Mouse (Mus musculus) midbrain, embryonic 14.5 days (tissue): ENCODE measurements at regions not wholly inside any gene's neighbourhood (a gene's known extent, or its start where the extent isn't known, plus 50 kb on each side); places are given as distances from the start of the nearest gene placed in this dataset.

ENCODE experiments used
- ATAC-seq: fragments of 200-750 bp; cut with Nextera tagmentation; 2 replicates; pipeline ENCODE4 v1.8.0; 2017; ENCODE audit warnings: moderate number of reproducible peaks, moderate library complexity; ENCODE audit not compliant: low FRiP score, low TSS enrichment
- DNase-seq: peaks from one replicate; pipeline ENCODE4 v3.0.0-alpha.2; 2015
- H3K27ac ChIP-seq: fragments of 300-500 bp; sonication (generic); replicated peaks from 2 replicates; pipeline ENCODE4 v1.5.1; 2014; ENCODE audit warnings: mild to moderate bottlenecking, low read depth, low read length, moderate library complexity
- H3K27me3 ChIP-seq: fragments of 300-500 bp; sonication (generic); 2 replicates; pipeline ENCODE4 v1.6.1; 2014; ENCODE audit warnings: low read length, control low read depth, mixed read lengths; ENCODE audit not compliant: control insufficient read depth, insufficient read depth
- H3K36me3 ChIP-seq: fragments of 300-500 bp; sonication (generic); 2 replicates; pipeline ENCODE4 v1.6.1; 2014; ENCODE audit warnings: low read length, control low read depth; ENCODE audit not compliant: control insufficient read depth, insufficient read depth
- H3K4me1 ChIP-seq: fragments of 300-500 bp; sonication (generic); 2 replicates; pipeline ENCODE4 v1.6.1; 2014; ENCODE audit warnings: mild to moderate bottlenecking, antibody characterized with exemption, low read length, control low read depth; ENCODE audit not compliant: control insufficient read depth, insufficient read depth
- H3K4me2 ChIP-seq: fragments of 300-500 bp; sonication (generic); 2 replicates; pipeline ENCODE4 v1.6.1; 2014; ENCODE audit warnings: mild to moderate bottlenecking, low read length, moderate library complexity
- H3K4me3 ChIP-seq: fragments of 300-500 bp; sonication (generic); replicated peaks from 2 replicates; pipeline ENCODE4 v1.5.1; 2014; ENCODE audit warnings: low read depth, low read length
- H3K9ac ChIP-seq: fragments of 300-500 bp; sonication (generic); replicated peaks from 2 replicates; pipeline ENCODE4 v1.6.1; 2014; ENCODE audit warnings: mild to moderate bottlenecking, low read length, moderate library complexity
- H3K9me3 ChIP-seq: fragments of 300-500 bp; sonication (generic); 2 replicates; pipeline ENCODE4 v1.6.1; 2016; ENCODE audit warnings: low read length, control low read depth, mixed read lengths; ENCODE audit not compliant: control insufficient read depth
- WGBS: fragments of 180-500 bp; shearing (Covaris S2); extraction: QIAGEN DNeasy Blood & Tissue Kit; methylation state at CpG from one replicate; pipeline ENCODE4 v1.1.7; 2014; 5-methylcytosine and 5-hydroxymethylcytosine counted together

DNA sequence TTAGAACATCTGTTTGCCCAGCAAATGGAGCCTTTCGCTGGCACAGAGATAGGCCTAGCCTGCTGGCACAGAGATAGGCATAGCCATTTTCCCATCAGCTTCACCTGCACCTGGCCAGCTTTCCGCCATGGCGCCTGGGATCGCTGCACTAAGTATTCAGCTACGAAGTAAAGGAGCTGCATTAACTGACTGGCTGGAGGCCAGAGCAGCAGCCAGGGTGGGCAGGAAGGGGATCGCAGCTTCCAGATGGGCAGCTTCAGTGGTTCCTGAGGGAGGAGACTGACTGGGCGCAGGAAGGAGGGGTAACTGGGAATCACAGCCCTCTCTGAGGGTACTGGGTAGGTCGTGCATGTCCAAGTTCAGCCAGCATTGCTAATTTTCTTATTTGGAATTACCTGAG is 376.2 kb downstream of the Rps24 start:
- no peak overlapping the region for H3K4me3 ChIP-seq
- H3K9ac ChIP-seq = no peak overlapping the region
- no peaks in the 10 kb centered on the region for H3K4me1 ChIP-seq
- no peak for ATAC-seq
- H3K27me3 ChIP-seq = no peaks in the 10 kb centered on the region
- no peaks in the 10 kb centered on the region for H3K36me3 ChIP-seq
- H3K9me3 ChIP-seq = no peaks in the 10 kb centered on the region
- no peak overlapping the region for H3K27ac ChIP-seq
- no peak for DNase-seq
- no peak overlapping the region for H3K4me2 ChIP-seq
- 78% methylated on average over 8 of the region's 8 CpGs for WGBS

DNA sequence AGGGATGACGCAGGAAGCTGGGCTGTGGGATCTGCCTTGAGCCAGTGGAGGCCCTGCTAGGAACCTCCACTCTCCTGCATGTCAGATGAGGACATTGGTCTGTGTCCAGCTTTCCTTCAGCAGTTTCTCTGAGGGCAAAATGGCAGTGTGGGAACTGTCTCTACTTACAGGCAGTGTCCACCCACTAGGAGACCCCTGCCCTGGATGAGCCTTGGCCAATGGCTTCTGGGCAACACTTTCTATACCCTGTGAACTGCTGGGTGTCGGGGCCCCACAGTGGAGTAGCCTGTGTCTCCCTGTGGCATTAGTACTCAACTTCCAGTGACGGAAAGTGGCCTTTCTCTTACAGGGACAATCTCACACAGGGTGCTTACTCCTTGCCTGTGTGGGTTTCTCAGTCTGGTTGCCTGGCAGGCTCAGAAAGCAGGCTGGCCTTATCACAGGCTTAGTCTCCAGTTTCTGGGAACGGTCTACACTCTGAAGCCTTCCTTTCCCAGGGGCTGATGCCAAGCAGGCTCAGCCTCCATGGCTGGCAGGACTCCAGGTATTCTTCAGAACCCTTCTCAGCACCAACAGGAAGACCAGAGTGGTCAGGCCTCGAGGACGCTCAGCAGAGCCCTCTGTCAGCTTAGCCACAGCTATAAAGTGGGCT is 378.8 kb downstream of the Rps24 start:
- Histone ChIP-seq H3K27me3 (no peaks in the 10 kb centered on the region), H3K9ac (no peak overlapping the region), H3K4me3 (no peak overlapping the region), H3K9me3 (no peaks in the 10 kb centered on the region), H3K27ac (no peak overlapping the region), H3K4me2 (no peak overlapping the region), H3K36me3 (no peaks in the 10 kb centered on the region), H3K4me1 (no peaks in the 10 kb centered on the region)
- DNase-seq = peak; percentile 49
- 86% methylated on average over 6 of the region's 6 CpGs for WGBS
- no peak for ATAC-seq

DNA sequence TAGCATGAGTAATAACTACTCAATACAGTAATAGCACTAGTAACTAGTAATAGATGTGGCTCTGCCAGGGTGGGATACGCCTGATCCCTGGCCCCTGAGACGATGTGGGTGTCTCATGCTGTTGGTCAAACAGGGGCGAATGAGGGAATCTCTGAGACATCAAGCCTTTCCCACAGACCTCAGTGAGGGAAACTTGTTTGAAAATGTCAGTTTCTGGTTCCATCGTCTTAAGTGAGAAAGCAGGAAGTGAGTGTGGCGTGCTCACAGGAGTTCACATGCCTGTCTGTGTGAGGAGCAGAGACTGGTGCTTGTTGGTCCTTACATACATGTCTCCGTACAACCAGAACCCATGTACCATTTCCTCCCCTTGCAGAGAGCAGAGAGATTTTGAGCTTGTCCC is 380.9 kb downstream of the Rps24 start:
- Histone ChIP-seq H3K4me1 (no peaks in the 10 kb centered on the region), H3K27me3 (no peaks in the 10 kb centered on the region), H3K4me3 (no peak overlapping the region), H3K36me3 (no peaks in the 10 kb centered on the region), H3K9ac (no peak overlapping the region), H3K27ac (no peak overlapping the region), H3K4me2 (no peak overlapping the region), H3K9me3 (no peaks in the 10 kb centered on the region)
- 93% methylated on average over 6 of the region's 6 CpGs for WGBS
- DNase-seq (no peak), ATAC-seq (no peak)

DNA sequence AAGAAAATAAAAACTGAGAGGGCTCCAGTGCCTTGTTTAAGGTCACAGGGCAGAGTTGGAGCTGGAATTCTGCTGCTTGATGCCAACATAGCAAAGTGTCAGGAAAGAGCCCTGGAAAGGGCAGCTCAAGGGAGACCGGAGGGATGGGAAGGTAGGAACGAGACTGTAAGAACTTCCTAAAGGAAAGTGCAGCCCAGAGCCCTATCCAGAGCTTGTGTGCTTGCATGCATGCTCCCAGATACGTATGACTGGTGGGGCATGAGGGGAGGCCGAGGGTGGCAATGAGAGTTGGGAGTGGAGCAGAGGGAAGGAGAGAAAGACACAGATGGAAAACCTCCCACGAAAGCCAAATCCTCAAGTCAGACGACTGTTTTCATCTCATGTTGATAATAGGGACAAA is 381.8 kb downstream of the Rps24 start:
- no peaks in the 10 kb centered on the region for H3K27me3 ChIP-seq
- WGBS = 86% methylated on average over 6 of the region's 6 CpGs
- H3K4me3 ChIP-seq = no peak overlapping the region
- no peak overlapping the region for H3K9ac ChIP-seq
- no peaks in the 10 kb centered on the region for H3K9me3 ChIP-seq
- DNase-seq (no peak), ATAC-seq (no peak)
- H3K4me2 ChIP-seq = no peak overlapping the region
- H3K27ac ChIP-seq = no peak overlapping the region
- no peaks in the 10 kb centered on the region for H3K4me1 ChIP-seq
- H3K36me3 ChIP-seq = no peaks in the 10 kb centered on the region

DNA sequence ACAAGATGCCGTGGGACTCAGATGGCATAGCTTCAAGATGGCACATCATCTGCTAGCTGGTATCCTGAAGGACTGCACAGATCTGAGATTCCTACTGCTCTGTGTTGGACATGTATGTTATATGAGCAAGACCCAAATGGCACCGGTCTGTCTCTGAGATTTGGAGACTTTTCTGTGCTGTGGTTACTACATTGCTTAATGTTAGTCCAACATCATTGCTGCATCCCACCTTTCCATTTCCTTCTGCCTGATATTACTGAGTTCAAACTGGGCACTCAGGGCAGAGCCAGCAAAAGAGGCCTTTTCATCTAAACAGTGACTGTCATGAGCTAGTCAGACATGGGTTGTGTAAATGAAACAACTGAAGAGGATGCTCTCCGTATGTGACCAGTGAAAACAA is 383.3 kb downstream of the Rps24 start:
- ATAC-seq (no peak), DNase-seq (no peak)
- no peak overlapping the region for H3K4me2 ChIP-seq
- no peaks in the 10 kb centered on the region for H3K36me3 ChIP-seq
- no peak overlapping the region for H3K27ac ChIP-seq
- no peak overlapping the region for H3K4me3 ChIP-seq
- H3K9me3 ChIP-seq = no peaks in the 10 kb centered on the region
- peaks cover 6% of the 10 kb centered on the region for H3K4me1 ChIP-seq
- no peaks in the 10 kb centered on the region for H3K27me3 ChIP-seq
- H3K9ac ChIP-seq = no peak overlapping the region
- 97% methylated on average over 3 of the region's 3 CpGs for WGBS

DNA sequence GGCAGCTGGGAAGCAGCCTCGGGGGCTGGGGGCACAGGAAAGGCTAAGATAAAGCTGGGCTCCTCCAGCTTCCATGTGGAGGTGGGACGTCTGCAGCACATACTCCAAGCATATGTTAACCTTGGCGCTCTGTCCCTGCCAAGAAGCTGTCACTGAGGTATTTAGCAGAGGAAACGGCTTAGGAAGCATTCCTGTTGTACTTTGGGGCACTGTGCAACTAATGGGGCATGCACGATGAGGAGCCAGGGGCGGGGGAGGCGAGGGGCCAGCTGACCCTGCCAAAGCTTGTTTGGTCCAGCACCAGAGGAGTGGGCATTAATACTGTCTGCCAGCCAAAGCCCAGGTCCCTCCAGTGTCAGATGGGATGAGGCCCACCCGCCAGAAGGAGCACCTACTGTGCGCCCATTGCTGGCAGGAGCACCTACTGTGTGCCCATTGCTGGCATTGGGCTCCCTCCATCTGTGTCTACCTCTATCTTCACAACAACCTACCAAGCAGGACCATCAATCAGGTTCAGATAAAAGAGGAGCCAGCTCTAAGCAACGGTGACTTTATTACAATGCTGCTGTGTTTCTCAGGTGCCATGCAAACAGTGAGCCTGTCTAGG is 384.6 kb downstream of the Rps24 start:
- H3K36me3 ChIP-seq = no peaks in the 10 kb centered on the region
- H3K4me2 ChIP-seq = no peak overlapping the region
- ATAC-seq (no peak), DNase-seq (no peak)
- no peaks in the 10 kb centered on the region for H3K9me3 ChIP-seq
- peaks cover 16% of the 10 kb centered on the region for H3K4me1 ChIP-seq
- no peak overlapping the region for H3K27ac ChIP-seq
- 76% methylated on average over 10 of the region's 10 CpGs for WGBS
- no peaks in the 10 kb centered on the region for H3K27me3 ChIP-seq
- H3K4me3 ChIP-seq = no peak overlapping the region
- H3K9ac ChIP-seq = no peak overlapping the region

DNA sequence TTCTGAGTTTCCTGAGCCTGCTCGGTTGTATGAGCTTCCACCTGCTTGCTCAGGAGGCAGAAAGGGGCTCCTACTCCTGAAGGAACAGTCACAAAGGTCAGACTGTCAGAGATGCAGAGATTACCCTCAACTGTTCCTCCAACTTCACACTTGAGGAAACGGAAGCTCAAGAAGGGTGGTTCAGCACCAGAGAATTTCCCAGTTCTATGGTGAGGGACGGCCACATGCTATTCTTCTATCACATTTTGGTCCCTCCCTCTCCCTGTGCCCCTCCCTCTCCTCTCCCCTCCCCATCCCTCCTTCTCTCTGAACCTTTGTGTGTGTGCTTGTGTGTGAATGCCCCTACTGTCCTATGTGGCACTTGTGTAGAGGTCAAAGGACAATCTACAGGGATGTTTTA is 386.0 kb downstream of the Rps24 start:
- 41% methylated on average over 3 of the region's 3 CpGs for WGBS
- Histone ChIP-seq H3K9me3 (no peaks in the 10 kb centered on the region), H3K4me1 (peaks cover 16% of the 10 kb centered on the region), H3K9ac (no peak overlapping the region), H3K27ac (no peak overlapping the region), H3K27me3 (no peaks in the 10 kb centered on the region), H3K36me3 (no peaks in the 10 kb centered on the region), H3K4me3 (no peak overlapping the region), H3K4me2 (no peak overlapping the region)
- ATAC-seq (no peak), DNase-seq (no peak)

DNA sequence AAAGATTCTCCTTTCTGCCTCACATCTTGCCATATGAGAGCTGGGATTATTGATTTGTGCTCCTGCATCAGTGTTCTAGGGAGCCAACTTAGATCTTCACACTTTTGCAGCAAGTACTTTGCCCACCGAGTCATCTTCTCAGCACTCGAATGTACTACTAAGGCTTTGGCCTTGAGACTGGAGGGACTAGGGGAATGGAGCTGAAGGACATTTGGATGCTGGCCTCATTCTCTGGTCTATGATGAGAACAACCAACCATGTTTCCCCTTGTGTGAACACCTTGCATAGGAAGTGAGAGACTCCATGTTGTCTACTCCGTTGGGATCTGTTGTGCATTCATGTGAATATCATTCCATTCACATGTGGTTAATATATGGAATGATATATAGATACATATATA is 386.5 kb downstream of the Rps24 start:
- WGBS = 95% methylated on average over 3 of the region's 3 CpGs
- no peak overlapping the region for H3K4me3 ChIP-seq
- ATAC-seq = no peak
- H3K4me1 ChIP-seq = peaks cover 16% of the 10 kb centered on the region
- no peak overlapping the region for H3K9ac ChIP-seq
- no peak overlapping the region for H3K4me2 ChIP-seq
- no peak overlapping the region for H3K27ac ChIP-seq
- no peaks in the 10 kb centered on the region for H3K36me3 ChIP-seq
- no peaks in the 10 kb centered on the region for H3K9me3 ChIP-seq
- no peaks in the 10 kb centered on the region for H3K27me3 ChIP-seq
- DNase-seq = no peak

DNA sequence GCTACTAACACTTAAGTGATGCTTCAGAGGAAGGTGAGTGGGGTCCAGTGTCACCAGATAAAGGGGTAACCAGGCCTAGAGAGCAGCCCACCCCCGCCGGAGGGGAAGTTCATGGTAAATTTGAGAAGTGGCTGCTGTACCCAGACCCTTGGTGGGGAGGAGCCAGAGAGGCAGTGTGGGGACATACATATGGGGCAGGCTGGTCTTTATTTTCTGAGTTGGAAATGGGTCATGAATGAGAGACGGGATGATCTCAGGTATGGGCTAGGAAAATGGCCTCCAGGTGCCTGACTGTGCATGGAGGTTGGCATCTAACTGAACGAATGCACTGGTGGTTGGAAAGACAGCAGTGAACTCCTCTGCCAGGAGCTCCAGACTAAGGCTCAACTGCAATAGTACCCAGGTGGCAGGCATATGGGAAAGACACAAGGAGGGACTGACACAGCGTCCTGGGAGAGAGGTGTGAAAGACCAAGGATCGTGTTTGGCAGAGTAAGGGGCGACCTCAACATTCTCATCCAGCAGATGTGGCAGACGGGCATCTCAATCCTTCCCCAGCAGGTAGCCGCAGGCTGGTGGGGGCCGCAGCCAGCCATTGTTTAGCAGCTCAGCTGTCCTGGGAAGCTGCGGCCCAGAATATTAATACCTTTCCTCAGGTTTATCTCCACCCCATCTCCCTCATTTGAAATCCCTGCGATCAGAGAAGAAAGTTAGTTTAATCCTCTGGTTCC is 387.7 kb downstream of the Rps24 start:
- Histone ChIP-seq H3K4me2 (no peak overlapping the region), H3K9me3 (no peaks in the 10 kb centered on the region), H3K9ac (no peak overlapping the region), H3K4me1 (peaks cover 16% of the 10 kb centered on the region), H3K4me3 (no peak overlapping the region), H3K27me3 (no peaks in the 10 kb centered on the region), H3K27ac (peak overlapping the region; percentile 41), H3K36me3 (no peaks in the 10 kb centered on the region)
- ATAC-seq (no peak), DNase-seq (no peak)
- WGBS = 44% methylated on average over 12 of the region's 12 CpGs
